Mouse (Mus musculus) mesoderm, embryonic 11.5 days (tissue): ENCODE results near the gene N4bp2.
A peak's percentile ranks its signal among the peaks of the same experiment; 100 is the strongest.
"Not testable (repeated sequence)": the region's sequence is repeated elsewhere in the genome, so short reads cannot be mapped to it uniquely, and the experiment has no call there.

ENCODE experiments used
- DNase-seq: peaks from one replicate; pipeline ENCODE4 v3.0.0-alpha.2; 2012; ENCODE audit warnings: low read depth, low spot score

Gene N4bp2

GRCm38 (mm10) chr5:65763088-65763915 lies at the start of gene N4bp2:
N4bp2 (plus strand) TSS chr5:65763521.
- peak; percentile 76 for DNase-seq

- no peak for DNase-seq
Measured at GRCm38 (mm10) chr5:65715084-65715483, 48.2 kb upstream of the N4bp2 start.

GRCm38 (mm10) chr5:65717063-65717902 lies 46.0 kb upstream of the N4bp2 start:
- no peak for DNase-seq

GRCm38 (mm10) chr5:65717903-65718211 lies 45.5 kb upstream of the N4bp2 start:
- DNase-seq: not testable (repeated sequence)

GRCm38 (mm10) chr5:65718368-65718767 lies 45.0 kb upstream of the N4bp2 start:
- no peak for DNase-seq

GRCm38 (mm10) chr5:65724311-65725054 lies 38.8 kb upstream of the N4bp2 start:
- DNase-seq: peak; percentile 66

GRCm38 (mm10) chr5:65731173-65732007 lies 31.9 kb upstream of the N4bp2 start:
- DNase-seq: no peak

- no peak for DNase-seq
Measured at GRCm38 (mm10) chr5:65735601-65736000, 27.7 kb upstream of the N4bp2 start.

GRCm38 (mm10) chr5:65739366-65739765 lies 24.0 kb upstream of the N4bp2 start:
- no peak for DNase-seq

- DNase-seq: no peak
Measured at GRCm38 (mm10) chr5:65746908-65747307, 16.4 kb upstream of the N4bp2 start.

- no peak for DNase-seq
Measured at GRCm38 (mm10) chr5:65748386-65748785, 14.9 kb upstream of the N4bp2 start.

GRCm38 (mm10) chr5:65748880-65749279 lies 14.4 kb upstream of the N4bp2 start:
- no peak for DNase-seq

- DNase-seq: no peak
Measured at GRCm38 (mm10) chr5:65752021-65752420, 11.3 kb upstream of the N4bp2 start.

- DNase-seq: no peak
Measured at GRCm38 (mm10) chr5:65755859-65756258, 7.5 kb upstream of the N4bp2 start.

- DNase-seq: no peak
Measured at GRCm38 (mm10) chr5:65757110-65757509, 6.2 kb upstream of the N4bp2 start.

GRCm38 (mm10) chr5:65760041-65760440 lies 3.3 kb upstream of the N4bp2 start:
- no peak for DNase-seq

GRCm38 (mm10) chr5:65760599-65760998 lies 2.7 kb upstream of the N4bp2 start:
- no peak for DNase-seq

GRCm38 (mm10) chr5:65761020-65761419 lies 2.3 kb upstream of the N4bp2 start:
- DNase-seq: no peak

- DNase-seq: peak; percentile 73
Measured at GRCm38 (mm10) chr5:65761921-65762320, 1.4 kb upstream of the N4bp2 start.

- DNase-seq: no peak
Measured at GRCm38 (mm10) chr5:65762686-65763085, 635 bp upstream of the N4bp2 start.
